Mouse (Mus musculus) testis, adult 2 months (tissue): ENCODE data around the gene Usp33.

Experiments used
- CTCF ChIP-seq: fragments of 200-500 bp; IDR thresholded peaks from 2 replicates; pipeline ENCODE4 v1.5.1; 2012; ENCODE audit warnings: low read depth, mild to moderate bottlenecking, inconsistent platforms, low read length, moderate library complexity; ENCODE audit not compliant: control insufficient read depth, insufficient read depth, insufficient replicate concordance
- POLR2A ChIP-seq: fragments of 200-500 bp; IDR thresholded peaks from 2 replicates; pipeline ENCODE4 v1.6.1; 2012; ENCODE audit warnings: low read depth, mild to moderate bottlenecking, inconsistent platforms, low read length, moderate library complexity; ENCODE audit not compliant: control insufficient read depth

DNA sequence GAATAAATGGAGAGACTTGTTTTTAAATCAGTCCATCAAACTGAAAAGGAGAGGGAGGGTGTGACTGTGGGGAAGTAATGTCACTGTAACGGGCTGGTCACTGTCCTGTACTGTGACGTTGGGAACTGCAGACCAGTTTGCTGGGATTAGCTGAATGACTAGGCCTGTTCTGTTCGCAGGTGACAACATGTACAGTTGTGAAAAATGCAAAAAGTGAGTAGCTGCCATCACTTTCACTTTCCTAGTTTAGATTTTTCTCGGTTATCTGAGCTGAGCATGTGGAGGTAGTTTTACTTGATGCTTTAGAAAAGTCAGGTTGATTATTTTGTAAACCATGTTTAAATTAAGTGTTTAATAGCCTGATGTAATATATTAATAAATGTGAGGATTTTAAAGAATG, 29.8 kb downstream of the Usp33 start:
- TF ChIP-seq CTCF (no peak), POLR2A (no peak)
